Mouse (Mus musculus): ENCODE measurements around the gene Scd3. TPM values are rescaled to one million over a fixed set of nuclear protein-coding genes. Genes with fewer than 3 reads are reported as not detected.

The Scd3 gene
- polyA plus RNA-seq, 1 experiment from 2014 or later, result 0.93 TPM

GRCm38 (mm10) chr19:44292941-44293768 lies 90.1 kb downstream of the Scd3 start, which contains the start of gene Scd2:
TSS of gene Scd2 (plus strand) at chr19:44293674.
- peak within 1 kb of the TSS; percentile 99 for H3K9ac ChIP-seq
- no peaks in the 10 kb centered on the region for H3K9me3 ChIP-seq (replicated peaks)
- H3K4me3 ChIP-seq, result peak within 1 kb of the TSS; percentile 89
- WGBS, result 2% methylated on average over 21 of the region's 21 CpGs
- peaks cover 31% of the 10 kb centered on the region for H3K36me3 ChIP-seq
- no peaks in the 10 kb centered on the region for H3K27me3 ChIP-seq
- ATAC-seq (ENCODE audit: low FRiP score), result no peak; the same call in none of the 2 replicates
- peaks cover 40% of the 10 kb centered on the region for H3K4me1 ChIP-seq
- peak within 1 kb of the TSS; percentile 91 for H3K4me2 ChIP-seq (replicated peaks)
- H3K27ac ChIP-seq, result peak within 1 kb of the TSS; percentile 98

Other genes starting within 250 kb of the Scd3 start
- 0.20 and 0.26 TPM in 2 replicates for gene Cpn1, start 216.7 kb upstream of the Scd3 start, polyA plus RNA-seq (2016; fragmentation: Nextera tagmentation; extraction: Ambion mirVana)
- not detected in 2 replicates for gene Cyp2c23, start 174.1 kb upstream of the Scd3 start, polyA plus RNA-seq (2016; fragmentation: Nextera tagmentation; extraction: Ambion mirVana)
- 23.3 and 23.5 TPM in 2 replicates for gene Erlin1, start 133.5 kb upstream of the Scd3 start, polyA plus RNA-seq (2016; fragmentation: Nextera tagmentation; extraction: Ambion mirVana)
- gene Chuk, start 95.8 kb upstream of the Scd3 start, polyA plus RNA-seq (2016; fragmentation: Nextera tagmentation; extraction: Ambion mirVana), result 64.8 and 66.2 TPM in 2 replicates
- gene Cwf19l1, start 67.4 kb upstream of the Scd3 start, polyA plus RNA-seq (2016; fragmentation: Nextera tagmentation; extraction: Ambion mirVana), result 35.6 and 38.6 TPM in 2 replicates
- 125 and 138 TPM in 2 replicates for gene Bloc1s2, start 56.8 kb upstream of the Scd3 start, polyA plus RNA-seq (2016; fragmentation: Nextera tagmentation; extraction: Ambion mirVana)
- gene Pkd2l1, start 10.8 kb upstream of the Scd3 start, polyA plus RNA-seq (2016; fragmentation: Nextera tagmentation; extraction: Ambion mirVana), result 0.36 and 0.39 TPM in 2 replicates
- gene Scd2, start 90.4 kb downstream of the Scd3 start, polyA plus RNA-seq (2016; fragmentation: Nextera tagmentation; extraction: Ambion mirVana), result 404 and 420 TPM in 2 replicates
- gene Scd4, start 129.8 kb downstream of the Scd3 start, polyA plus RNA-seq (2016; fragmentation: Nextera tagmentation; extraction: Ambion mirVana), result 0.07 and 0.10 TPM in 2 replicates
- 7.8 and 10.0 TPM in 2 replicates for gene Scd1, start 204.6 kb downstream of the Scd3 start, polyA plus RNA-seq (2016; fragmentation: Nextera tagmentation; extraction: Ambion mirVana)

All from hindbrain, embryonic 12.5 days (tissue).